Mouse (Mus musculus): ENCODE data around the gene Cbln4. TPM values are rescaled to one million over a fixed set of nuclear protein-coding genes. Genes with fewer than 3 reads are reported as not detected.

The Cbln4 gene
- 0.43 and 1.5 TPM in 2 replicates for polyA plus RNA-seq (2012; rRNA removed)

DNA sequence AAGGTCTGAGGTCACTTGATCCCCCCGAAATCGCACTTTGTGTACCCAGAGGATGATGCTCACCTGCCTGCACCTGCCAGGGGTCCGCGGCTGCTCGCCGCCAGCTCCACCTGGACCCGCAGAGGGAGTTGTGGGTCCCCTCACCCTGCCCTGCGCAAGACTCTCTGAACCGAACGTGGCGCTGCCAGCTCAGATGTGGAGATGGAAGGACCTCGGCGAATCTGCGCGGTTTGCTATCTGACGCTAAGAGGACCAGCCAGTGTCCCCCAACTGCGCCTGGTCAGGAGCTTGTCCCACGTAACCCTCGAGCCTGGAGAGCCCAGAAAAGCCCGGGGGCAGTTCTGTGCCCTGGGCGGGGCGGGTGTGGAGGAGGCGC is at the start of gene Cbln4:
Gene Cbln4, minus strand, starts transcription at position 232 of the 376 bp plus-strand sequence.

Other genes with a start within 250 kb of the Cbln4 start
- gene Mc3r, start 205.0 kb upstream of the Cbln4 start, polyA plus RNA-seq (2012; rRNA removed), result 0.04 and 0.05 TPM in 2 replicates

All from central nervous system, embryonic 11.5 days (tissue).